Mouse (Mus musculus): ENCODE measurements around the gene Gmpr2. TPM values are rescaled to one million over a fixed set of nuclear protein-coding genes. Genes with fewer than 3 reads are reported as not detected.

Gmpr2 gene
- polyA plus RNA-seq, 1 experiment from 2014 or later: 62.2 TPM

Other genes starting within 250 kb of the Gmpr2 start
- 101 and 106 TPM in 2 replicates for gene Dhrs4, start 193.2 kb upstream of the Gmpr2 start, polyA plus RNA-seq (2015; fragmentation: Nextera tagmentation; extraction: Ambion mirVana)
- gene Carmil3, start 181.3 kb upstream of the Gmpr2 start, polyA plus RNA-seq (2015; fragmentation: Nextera tagmentation; extraction: Ambion mirVana): 0.98 and 2.0 TPM in 2 replicates
- gene Cpne6, start 161.5 kb upstream of the Gmpr2 start, polyA plus RNA-seq (2015; fragmentation: Nextera tagmentation; extraction: Ambion mirVana): 0.19 and 0.29 TPM in 2 replicates
- gene Nrl, start 147.0 kb upstream of the Gmpr2 start, polyA plus RNA-seq (2015; fragmentation: Nextera tagmentation; extraction: Ambion mirVana): not detected in 2 replicates
- gene Pck2, start 131.7 kb upstream of the Gmpr2 start, polyA plus RNA-seq (2015; fragmentation: Nextera tagmentation; extraction: Ambion mirVana): 65.3 and 69.4 TPM in 2 replicates
- 72.9 and 81.6 TPM in 2 replicates for gene Dcaf11, start 111.9 kb upstream of the Gmpr2 start, polyA plus RNA-seq (2015; fragmentation: Nextera tagmentation; extraction: Ambion mirVana)
- 1.3 and 2.4 TPM in 2 replicates for gene A730061H03Rik, start 111.5 kb upstream of the Gmpr2 start, polyA plus RNA-seq (2015; fragmentation: Nextera tagmentation; extraction: Ambion mirVana)
- gene Fitm1, start 96.3 kb upstream of the Gmpr2 start, polyA plus RNA-seq (2015; fragmentation: Nextera tagmentation; extraction: Ambion mirVana): 4.7 and 5.2 TPM in 2 replicates
- gene Psme1, start 93.8 kb upstream of the Gmpr2 start, polyA plus RNA-seq (2015; fragmentation: Nextera tagmentation; extraction: Ambion mirVana): 175 and 179 TPM in 2 replicates
- 6.4 and 7.3 TPM in 2 replicates for gene Emc9, start 86.6 kb upstream of the Gmpr2 start, polyA plus RNA-seq (2015; fragmentation: Nextera tagmentation; extraction: Ambion mirVana)
- 247 and 250 TPM in 2 replicates for gene Psme2, start 80.8 kb upstream of the Gmpr2 start, polyA plus RNA-seq (2015; fragmentation: Nextera tagmentation; extraction: Ambion mirVana)
- gene Rnf31, start 80.2 kb upstream of the Gmpr2 start, polyA plus RNA-seq (2015; fragmentation: Nextera tagmentation; extraction: Ambion mirVana): 17.6 and 18.1 TPM in 2 replicates
- gene Irf9, start 68.4 kb upstream of the Gmpr2 start, polyA plus RNA-seq (2015; fragmentation: Nextera tagmentation; extraction: Ambion mirVana): 12.9 and 15.6 TPM in 2 replicates
- gene Rec8, start 53.9 kb upstream of the Gmpr2 start, polyA plus RNA-seq (2015; fragmentation: Nextera tagmentation; extraction: Ambion mirVana): 23.0 and 23.4 TPM in 2 replicates
- 72.5 and 78.7 TPM in 2 replicates for gene Ipo4, start 36.0 kb upstream of the Gmpr2 start, polyA plus RNA-seq (2015; fragmentation: Nextera tagmentation; extraction: Ambion mirVana)
- gene Gm49378, start 34.0 kb upstream of the Gmpr2 start, polyA plus RNA-seq (2015; fragmentation: Nextera tagmentation; extraction: Ambion mirVana): 1.5 and 1.8 TPM in 2 replicates
- 121 and 125 TPM in 2 replicates for gene Tm9sf1, start 28.1 kb upstream of the Gmpr2 start, polyA plus RNA-seq (2015; fragmentation: Nextera tagmentation; extraction: Ambion mirVana)
- 0.73 and 0.74 TPM in 2 replicates for gene Tssk4, start 21.8 kb upstream of the Gmpr2 start, polyA plus RNA-seq (2015; fragmentation: Nextera tagmentation; extraction: Ambion mirVana)
- gene Mdp1, start 11.4 kb upstream of the Gmpr2 start, polyA plus RNA-seq (2015; fragmentation: Nextera tagmentation; extraction: Ambion mirVana): 52.0 and 57.0 TPM in 2 replicates
- gene Nedd8, start 183 bp downstream of the Gmpr2 start, polyA plus RNA-seq (2015; fragmentation: Nextera tagmentation; extraction: Ambion mirVana): 499 and 508 TPM in 2 replicates
- 45.5 and 46.2 TPM in 2 replicates for gene Tinf2, start 9.9 kb downstream of the Gmpr2 start, polyA plus RNA-seq (2015; fragmentation: Nextera tagmentation; extraction: Ambion mirVana)
- 3.2 and 6.0 TPM in 2 replicates for gene Tgm1, start 42.0 kb downstream of the Gmpr2 start, polyA plus RNA-seq (2015; fragmentation: Nextera tagmentation; extraction: Ambion mirVana)
- gene Rabggta, start 50.3 kb downstream of the Gmpr2 start, polyA plus RNA-seq (2015; fragmentation: Nextera tagmentation; extraction: Ambion mirVana): 34.2 and 35.0 TPM in 2 replicates
- gene Dhrs1, start 73.7 kb downstream of the Gmpr2 start, polyA plus RNA-seq (2015; fragmentation: Nextera tagmentation; extraction: Ambion mirVana): 88.5 and 95.0 TPM in 2 replicates
- gene Nop9, start 73.8 kb downstream of the Gmpr2 start, polyA plus RNA-seq (2015; fragmentation: Nextera tagmentation; extraction: Ambion mirVana): 32.6 and 37.8 TPM in 2 replicates
- 1.0 and 1.5 TPM in 2 replicates for gene Cideb, start 86.5 kb downstream of the Gmpr2 start, polyA plus RNA-seq (2015; fragmentation: Nextera tagmentation; extraction: Ambion mirVana)
- 0.20 and 0.23 TPM in 2 replicates for gene Ltb4r2, start 89.5 kb downstream of the Gmpr2 start, polyA plus RNA-seq (2015; fragmentation: Nextera tagmentation; extraction: Ambion mirVana)
- 2.6 and 3.5 TPM in 2 replicates for gene Ltb4r1, start 94.0 kb downstream of the Gmpr2 start, polyA plus RNA-seq (2015; fragmentation: Nextera tagmentation; extraction: Ambion mirVana)
- 20.0 and 20.8 TPM in 2 replicates for gene Adcy4, start 112.2 kb downstream of the Gmpr2 start, polyA plus RNA-seq (2015; fragmentation: Nextera tagmentation; extraction: Ambion mirVana)
- gene Ripk3, start 116.9 kb downstream of the Gmpr2 start, polyA plus RNA-seq (2015; fragmentation: Nextera tagmentation; extraction: Ambion mirVana): 38.9 and 40.8 TPM in 2 replicates
- gene Nfatc4, start 151.2 kb downstream of the Gmpr2 start, polyA plus RNA-seq (2015; fragmentation: Nextera tagmentation; extraction: Ambion mirVana): 48.2 and 48.5 TPM in 2 replicates
- 16.9 and 18.8 TPM in 2 replicates for gene Nynrin, start 182.1 kb downstream of the Gmpr2 start, polyA plus RNA-seq (2015; fragmentation: Nextera tagmentation; extraction: Ambion mirVana)
- gene Cbln3, start 212.5 kb downstream of the Gmpr2 start, polyA plus RNA-seq (2015; fragmentation: Nextera tagmentation; extraction: Ambion mirVana): 1.1 and 1.2 TPM in 2 replicates
- 17.8 and 19.5 TPM in 2 replicates for gene Khnyn, start 213.0 kb downstream of the Gmpr2 start, polyA plus RNA-seq (2015; fragmentation: Nextera tagmentation; extraction: Ambion mirVana)
- 55.0 and 55.9 TPM in 2 replicates for gene Sdr39u1, start 228.4 kb downstream of the Gmpr2 start, polyA plus RNA-seq (2015; fragmentation: Nextera tagmentation; extraction: Ambion mirVana)

All from lung, embryonic 16.5 days (tissue).